Mouse (Mus musculus) left cerebral cortex, adult 18-20 months (tissue): ENCODE results near the gene Arhgef10l. TPM values are rescaled to one million over a fixed set of nuclear protein-coding genes. Genes with fewer than 3 reads are reported as not detected.
"Not testable (repeated sequence)": the region's sequence is repeated elsewhere in the genome, so short reads cannot be mapped to it uniquely, and the experiment has no call there.

ENCODE experiments used
- DNase-seq, 2 experiments: peaks; one replicate each; pipeline ENCODE4 v3.0.0; 2021 to 2022; ENCODE audit warnings: low spot score in 2 of 2, mixed read lengths in 1 of 2
- total RNA-seq, 2 experiments: library from RNA; stranded (reverse); gene quantifications; 2 replicates each; pipeline ENCODE4 v1.2.3; 2021

The Arhgef10l gene
- total RNA-seq, 2 experiments from 2014 or later, result 56.0 to 60.5 TPM

DNA sequence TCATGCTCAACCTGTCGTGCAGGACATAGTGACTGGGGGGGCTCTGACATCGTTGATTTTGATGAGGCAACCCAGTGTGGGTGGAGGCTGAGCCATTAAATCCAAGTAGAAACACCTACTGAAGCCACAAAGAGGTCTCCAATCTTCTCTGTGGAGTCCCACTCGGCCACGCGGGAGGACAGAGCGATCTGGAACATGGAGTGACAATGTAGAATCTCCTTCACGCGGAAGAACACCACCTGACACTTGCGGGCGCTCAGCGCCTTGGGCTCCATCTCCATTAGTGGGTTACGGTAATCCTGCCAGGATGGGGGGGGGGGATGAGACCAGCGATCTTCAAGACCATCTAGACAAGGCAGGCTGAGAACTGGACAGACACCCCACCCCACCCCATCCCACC is 86.7 kb downstream of the Arhgef10l start:
- DNase-seq, result no peak

DNA sequence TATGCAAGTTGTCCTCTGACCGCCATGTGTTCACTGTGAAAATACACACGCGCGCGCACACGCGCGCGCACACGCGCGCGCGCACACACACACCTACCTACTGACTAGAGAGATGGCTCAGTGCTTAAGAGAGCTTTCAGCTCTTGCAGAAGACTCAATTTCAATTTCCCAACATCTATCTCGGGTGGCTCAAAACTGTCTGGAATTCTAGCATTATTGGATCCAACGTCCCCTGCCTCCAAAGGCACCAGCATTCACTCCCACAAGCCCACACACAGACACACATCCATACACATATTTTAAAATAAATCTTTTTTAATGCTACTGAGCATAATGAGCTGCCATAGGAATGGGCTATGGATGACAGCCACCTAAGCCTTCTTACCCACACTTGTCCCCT is 89.2 kb downstream of the Arhgef10l start:
- DNase-seq, result no peak

DNA sequence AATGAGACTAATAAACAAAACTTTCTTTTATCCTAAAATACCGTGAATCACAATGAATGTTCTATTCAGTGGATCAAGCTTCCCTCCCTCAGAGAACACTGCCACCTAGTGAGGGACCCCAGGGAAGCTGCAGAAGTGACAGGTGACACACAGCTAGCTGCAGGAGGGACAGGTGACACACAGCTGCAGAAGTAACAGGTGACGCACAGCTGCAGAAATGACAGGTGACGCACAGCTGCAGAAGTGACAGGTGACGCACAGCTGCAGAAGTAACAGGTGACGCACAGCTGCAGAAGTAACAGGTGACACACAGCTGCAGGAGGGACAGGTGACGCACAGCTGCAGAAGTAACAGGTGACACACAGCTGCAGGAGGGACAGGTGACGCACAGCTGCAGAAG is 90.9 kb downstream of the Arhgef10l start:
- not testable (repeated sequence) for DNase-seq

DNA sequence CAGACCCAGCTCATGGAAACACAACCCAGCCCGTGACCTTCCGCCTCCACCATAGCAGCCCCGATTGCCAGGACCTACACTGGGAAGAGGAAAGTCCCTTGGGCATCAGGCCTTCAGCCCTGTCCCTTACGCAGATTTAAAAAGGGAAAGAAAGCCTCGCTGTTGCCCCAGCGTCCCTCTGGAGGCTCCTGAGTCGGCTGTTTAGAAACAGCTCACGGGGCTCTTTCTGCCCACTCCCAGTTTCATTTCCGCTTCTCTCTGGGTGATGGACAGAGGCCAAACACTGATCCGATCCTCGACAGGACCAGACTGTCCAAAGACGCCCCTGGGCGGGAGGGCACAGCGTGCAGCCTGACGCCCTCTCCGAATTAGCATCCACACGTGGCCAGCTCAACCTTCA is 93.4 kb downstream of the Arhgef10l start:
- no peak for DNase-seq

DNA sequence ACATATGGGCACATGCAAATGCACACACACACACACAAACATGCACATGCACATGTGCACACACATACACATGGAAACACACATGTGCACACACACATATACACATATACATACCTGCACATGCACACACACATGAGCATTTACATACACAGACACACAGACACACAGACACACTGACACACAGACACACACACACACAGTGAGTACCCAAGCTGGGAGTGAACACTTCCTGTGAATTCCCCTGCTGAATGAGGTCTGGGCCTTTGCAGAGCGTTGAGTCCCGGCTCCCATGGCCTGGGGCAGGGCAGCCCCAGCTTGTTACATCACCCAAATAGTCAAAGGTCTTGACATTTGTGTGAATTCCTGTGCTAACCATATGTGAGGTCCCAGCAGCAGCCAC is 96.4 kb downstream of the Arhgef10l start:
- DNase-seq, result no peak

DNA sequence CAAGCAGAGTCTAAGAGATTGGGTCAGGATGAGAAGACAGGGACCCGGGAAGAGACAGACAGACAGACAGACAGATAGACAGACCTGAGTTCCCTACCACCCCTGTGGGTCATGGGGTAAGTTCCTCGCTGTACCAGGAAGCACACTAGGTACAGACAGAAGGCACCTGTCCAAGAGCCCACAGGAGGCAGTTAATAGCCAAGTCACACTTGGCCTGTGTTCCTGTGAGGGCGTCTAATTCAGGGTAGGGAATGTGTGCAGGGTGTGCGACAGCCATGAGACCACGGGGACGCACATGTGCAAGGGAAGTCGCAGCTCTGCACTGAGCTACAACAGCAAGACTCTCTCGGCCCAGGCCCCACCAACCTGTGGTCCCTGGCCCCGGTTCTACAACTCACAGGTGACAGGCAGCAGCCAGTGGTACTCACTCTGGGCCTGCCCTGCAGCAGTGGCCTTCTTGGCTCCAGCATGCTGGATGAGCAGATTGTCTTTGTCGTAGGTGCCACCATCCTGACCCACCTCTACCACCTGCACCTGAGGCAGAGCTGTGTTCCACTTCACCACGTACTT is 97.8 kb downstream of the Arhgef10l start:
- no peak for DNase-seq

DNA sequence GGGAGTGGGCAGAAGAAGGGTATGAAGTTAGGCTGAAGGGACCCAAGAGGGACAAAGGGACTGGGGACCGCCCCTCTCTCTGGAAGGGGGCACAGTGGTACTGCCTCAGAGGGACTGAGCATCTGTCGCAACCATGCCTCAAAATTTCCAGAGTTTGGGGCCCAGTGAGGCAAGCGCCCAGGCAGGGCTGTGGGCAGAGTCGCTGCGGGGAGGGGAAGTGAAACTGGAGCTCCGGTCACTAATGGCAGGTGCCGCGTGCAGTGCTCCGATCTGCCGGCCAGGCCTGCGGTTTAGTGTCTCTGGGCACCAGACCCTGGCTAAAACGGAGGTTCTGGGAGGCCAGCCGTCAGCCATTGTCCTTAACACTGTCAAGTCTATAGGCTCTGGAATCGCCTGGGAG is 99.0 kb downstream of the Arhgef10l start:
- no peak for DNase-seq

DNA sequence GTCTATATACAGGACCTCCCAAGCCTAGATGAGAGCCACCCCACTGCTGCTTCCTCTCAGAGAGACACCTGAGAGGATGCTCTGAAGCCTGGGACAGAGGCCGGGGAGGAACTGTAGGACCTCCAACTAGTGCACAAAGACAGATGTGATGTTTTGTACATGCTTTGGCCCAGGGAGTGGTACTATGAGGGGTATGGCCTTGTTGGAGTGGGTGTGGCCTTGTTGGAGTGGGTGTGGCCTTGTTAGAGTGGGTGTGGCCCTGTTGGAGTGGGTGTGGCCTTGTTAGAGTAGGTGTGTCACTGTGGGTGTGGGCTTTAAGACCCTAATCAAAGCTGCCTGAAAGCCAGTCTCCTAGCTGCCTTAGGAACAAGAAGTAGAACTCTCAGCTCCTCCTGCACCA is 101.4 kb downstream of the Arhgef10l start:
- not testable (repeated sequence) for DNase-seq

DNA sequence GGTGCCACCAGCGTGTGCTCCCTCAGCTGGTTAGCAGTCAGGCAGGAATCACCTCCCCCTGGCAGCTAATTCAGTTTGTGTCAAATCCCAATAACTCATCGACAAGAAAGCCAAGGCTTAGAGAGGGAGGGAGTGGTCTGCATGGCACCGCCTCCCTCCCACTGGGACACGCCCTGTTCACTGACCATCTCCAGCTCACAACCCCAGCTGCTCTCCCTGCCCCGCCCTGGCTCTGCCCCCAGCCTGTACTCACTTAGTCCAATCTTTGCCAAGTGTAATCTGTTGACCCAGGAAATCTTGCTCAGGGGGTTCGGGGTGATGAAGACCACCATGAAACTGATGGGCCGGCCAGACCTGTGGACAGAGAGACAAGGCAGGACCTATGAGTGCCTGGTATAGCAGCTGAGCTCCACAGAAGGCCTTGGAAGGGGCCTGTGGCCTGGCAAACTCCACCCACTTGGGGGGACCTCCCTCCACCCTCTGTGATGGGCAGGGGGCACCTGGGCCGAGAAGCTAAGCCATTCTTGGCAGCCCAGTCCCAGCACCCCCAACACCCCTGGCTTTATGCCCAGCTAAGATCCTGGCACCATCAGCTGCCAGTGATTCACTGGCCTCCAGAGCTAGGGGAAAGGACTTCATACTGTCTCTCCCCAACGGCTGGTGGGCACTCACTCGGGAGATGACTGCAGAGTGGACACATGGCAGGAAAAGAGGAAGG is 103.2 kb downstream of the Arhgef10l start:
- no peak for DNase-seq

DNA sequence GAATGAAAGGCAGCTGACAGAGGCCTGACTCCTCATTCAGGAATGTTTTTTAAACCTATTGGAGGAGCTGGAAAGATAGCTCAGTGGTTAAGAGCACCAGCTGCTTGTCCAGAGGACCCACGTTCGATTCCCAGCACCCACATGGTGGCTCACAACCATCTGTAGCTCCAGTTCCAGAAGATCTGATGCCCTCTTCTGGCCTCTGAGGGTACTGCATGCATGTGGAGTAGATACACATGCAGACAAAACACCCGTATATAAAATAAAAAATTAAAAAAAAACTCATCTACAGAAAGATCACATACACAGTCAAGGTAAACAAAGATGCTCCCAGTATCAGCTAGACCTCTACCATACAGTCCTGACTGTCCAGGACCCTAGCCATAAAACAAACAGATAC is 104.1 kb downstream of the Arhgef10l start:
- no peak for DNase-seq

DNA sequence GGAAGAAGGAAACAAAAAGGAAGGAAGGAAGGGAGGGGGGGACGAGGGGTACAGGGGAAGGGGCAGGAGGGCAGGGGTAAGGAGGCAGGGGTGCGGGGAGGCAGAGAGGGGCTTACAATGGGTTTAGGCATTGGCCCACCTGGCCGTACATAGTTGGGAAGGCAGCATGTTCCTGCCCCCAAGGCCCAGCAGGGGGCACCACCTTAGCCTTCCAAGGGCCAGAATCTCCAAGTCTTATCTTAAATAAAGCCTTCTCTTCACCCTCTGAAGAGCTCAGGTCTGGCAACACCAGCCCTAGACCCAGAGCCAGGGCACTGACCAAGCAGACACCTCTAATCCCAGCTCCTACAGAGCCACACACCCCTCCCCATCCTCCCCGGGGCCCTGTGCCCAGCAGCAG is 106.0 kb downstream of the Arhgef10l start:
- no peak for DNase-seq

DNA sequence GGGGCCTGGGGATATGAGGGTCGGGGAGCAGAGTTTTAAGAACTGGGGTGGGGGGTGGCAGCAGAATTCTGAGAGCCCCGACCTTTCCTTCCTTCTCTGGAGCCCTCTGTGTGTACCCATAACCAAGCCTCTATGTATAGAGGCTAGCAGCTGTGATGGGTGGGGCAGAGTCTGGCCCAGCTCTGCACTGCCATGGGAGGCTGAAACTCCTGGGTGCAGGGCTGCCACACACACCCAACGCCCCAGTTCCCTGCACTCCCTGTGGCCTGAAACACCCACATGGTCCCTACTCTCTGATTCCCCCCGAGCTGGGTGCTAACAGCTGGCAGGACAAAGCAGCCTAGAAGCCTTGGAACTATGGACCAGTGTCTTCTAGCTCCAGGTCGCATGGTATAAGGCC is 107.6 kb downstream of the Arhgef10l start:
- no peak for DNase-seq

DNA sequence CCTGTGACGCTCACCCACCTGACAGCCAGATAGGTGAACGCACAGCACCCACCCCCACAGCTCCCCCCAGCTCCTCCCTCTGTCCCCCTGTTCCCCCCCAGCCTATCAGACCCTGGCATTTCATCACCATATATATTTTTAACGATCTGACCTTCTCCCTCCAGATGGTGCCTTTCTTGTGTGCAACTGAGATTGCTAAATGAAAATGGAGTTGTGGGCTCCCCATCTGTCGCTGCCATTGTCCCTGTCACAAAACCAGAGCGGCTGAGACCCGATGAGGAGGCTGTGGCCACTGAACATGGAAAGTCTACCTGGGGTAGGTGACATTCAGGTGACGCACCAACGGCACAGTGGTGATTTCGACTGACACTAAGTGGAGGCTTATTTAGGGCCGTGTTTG is 109.3 kb downstream of the Arhgef10l start:
- DNase-seq, result no peak

DNA sequence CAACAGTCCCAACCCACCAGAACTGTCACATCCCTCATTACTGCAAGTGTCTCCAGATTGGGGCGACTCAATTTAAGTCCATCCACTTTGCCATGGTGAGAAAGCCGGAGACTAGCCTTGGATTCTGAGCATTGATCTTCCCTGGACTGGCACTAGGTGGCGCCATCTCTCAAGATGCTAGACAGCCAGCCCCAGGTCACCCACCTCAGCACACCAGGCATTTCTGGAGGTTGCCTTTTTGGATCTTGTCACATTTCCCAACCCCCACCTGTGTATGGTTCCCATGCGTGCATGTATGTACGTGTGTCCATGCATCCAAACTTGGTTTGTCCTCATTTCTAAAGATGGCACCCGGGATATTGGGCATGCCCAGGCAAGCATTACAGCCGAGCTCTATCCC is 110.5 kb downstream of the Arhgef10l start:
- DNase-seq, result peak; percentile 73 to 77

DNA sequence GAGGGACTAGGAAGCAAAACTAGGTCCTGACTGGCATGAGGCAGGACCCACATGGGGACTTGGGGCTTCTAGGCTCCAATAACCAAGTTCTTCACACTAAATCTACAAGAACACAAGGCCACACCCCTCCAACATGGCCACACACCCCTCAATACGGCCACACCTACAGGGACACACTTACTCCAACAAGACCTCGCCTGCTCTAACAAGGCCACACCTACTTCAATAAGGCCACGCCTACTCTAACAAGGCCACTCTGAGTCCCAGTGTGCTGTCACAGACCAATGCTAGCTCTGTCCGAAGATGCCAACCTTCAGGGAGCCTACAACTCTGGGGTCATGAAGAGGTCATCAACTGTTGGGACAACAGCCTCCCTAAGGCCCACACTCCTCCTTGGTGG is 111.3 kb downstream of the Arhgef10l start:
- DNase-seq, result no peak

DNA sequence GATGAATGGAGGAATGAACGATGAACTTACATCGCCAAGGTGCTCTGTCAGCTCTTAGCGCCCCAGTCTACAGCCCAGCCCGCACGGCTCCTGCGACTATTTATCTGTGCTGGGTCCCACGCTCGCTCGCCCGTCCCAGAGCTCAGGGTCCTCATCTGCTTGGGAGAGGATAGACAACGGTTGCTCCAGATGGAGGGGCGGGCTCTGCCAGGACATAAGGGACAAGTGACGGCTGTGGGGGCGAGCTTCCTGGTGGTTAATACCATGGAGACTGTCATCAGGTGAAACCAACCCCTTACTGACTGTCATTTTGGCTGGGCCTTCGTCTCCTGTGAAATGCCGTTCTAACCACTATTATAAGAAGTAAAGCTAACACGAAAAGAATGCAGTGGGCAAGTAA is 114.0 kb downstream of the Arhgef10l start:
- DNase-seq, result no peak

DNA sequence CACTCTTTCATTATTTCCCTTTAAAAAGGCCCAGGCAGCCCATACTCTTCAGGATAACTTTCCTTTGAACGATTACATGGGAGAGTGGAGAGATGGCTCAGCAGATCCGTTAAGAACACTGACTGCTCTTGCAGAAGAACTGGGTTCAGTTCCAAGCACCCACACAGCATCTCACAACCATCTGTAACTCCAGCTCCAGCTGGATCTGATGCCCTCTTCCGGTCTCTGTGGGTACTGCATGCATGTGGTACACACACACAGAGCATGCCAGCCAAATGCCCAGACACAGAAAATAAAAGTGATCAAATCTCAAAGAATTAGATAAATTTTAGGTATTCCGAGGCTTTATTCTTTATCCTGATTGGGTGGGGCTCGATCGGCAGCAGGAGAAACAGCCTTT is 115.1 kb downstream of the Arhgef10l start:
- DNase-seq, result no peak

DNA sequence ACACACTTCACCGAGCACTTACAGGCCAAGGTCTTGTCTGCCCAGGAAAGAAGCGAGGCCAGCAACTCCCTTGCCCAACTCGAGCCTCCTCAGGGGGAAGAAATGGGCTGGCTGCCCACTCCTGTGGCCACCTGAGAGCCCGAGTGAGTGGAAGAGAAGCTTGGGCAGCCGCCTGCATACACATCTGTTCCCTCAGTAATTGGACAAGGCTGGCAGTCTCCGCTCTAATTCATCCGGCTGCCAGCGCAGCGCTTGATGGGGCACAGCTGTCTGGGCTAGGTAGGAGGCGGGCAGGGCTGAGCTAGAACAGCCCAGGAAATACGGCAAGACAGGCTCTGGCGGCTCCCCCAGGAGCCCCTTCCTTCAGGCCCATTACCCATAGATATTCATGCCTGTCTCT is 115.8 kb downstream of the Arhgef10l start:
- DNase-seq, result no peak

DNA sequence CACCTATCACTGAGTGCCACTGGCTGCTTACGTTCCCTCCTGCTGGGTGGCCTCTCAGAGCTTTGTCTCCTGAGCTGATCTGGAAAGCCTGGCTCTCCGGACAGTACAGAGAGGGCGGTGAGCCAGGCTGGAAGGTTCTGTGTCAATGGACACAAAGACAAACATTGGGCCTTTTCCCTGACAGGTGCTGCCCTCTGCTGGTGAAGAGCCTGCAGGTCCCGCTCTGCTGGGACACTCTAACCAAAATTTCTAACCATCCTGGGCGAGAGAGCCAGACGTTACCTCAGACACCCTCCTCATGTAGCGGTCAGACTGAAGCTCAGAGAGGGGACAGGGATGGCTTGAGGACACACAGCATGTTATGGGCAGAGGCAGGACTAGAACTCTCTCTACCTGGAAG is 118.3 kb downstream of the Arhgef10l start:
- peak; percentile 51 to 78 for DNase-seq

DNA sequence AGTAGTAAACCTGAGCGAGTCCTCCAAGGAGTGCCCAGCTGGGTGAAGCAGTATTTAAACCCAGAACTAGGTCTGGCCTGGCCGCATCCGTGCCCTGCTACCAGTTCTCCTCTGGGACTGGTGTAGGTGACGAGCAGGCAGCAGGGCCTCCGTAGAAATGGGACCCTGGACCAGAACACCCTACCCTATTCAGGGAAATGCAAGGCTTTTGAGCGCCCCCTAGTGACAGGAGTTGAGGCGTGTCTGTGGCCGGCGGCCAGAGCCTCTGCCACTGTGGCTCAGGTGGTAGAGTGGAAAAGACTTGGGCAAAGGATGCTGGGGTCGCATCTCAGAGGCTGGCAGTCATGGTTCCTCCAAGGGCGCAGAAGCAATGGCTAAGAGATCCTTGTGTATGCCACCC is 126.7 kb downstream of the Arhgef10l start:
- peak; percentile 56 to 78 for DNase-seq

DNA sequence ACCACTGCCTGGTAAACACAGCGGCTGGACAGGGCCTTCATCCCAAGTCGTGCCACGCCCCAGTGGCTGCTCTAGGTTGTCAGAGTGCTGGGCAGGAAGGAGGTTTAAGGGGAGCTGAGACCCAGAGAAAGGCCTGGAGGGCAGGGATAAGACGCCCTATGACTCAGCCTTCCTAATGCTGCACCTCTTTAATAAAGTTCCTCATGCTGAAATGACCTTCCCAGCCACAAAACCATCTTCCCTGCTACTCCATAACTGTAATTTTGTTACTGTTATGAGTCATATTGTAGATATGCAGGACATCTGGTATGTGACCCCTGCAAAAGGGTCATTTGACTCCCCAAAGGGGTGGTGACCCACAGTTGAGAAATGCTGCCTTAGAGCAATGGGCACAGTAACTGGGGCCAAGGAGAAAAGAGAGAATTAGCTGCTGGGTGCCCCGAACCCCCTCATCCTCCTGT is 128.2 kb downstream of the Arhgef10l start:
- DNase-seq, result no peak

DNA sequence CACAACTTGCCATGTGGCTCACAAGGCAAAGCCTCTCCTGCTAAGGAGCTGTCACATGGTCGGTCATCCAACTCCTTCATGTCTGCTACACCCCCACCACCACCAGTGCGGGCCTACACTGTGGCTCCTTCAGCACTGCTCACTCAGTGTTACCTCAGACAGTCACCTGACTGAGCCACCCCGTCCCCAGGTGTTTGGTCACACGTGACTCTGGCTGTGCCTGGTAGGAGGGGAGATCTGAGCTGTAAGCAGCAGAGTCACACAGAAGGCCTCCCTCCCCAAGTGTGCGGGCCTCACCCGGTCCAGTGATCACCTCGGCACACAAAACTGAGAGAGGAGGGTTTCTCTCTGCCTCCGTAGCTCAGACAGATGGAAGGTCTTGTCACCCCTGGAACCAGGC is 130.5 kb downstream of the Arhgef10l start:
- no peak for DNase-seq

DNA sequence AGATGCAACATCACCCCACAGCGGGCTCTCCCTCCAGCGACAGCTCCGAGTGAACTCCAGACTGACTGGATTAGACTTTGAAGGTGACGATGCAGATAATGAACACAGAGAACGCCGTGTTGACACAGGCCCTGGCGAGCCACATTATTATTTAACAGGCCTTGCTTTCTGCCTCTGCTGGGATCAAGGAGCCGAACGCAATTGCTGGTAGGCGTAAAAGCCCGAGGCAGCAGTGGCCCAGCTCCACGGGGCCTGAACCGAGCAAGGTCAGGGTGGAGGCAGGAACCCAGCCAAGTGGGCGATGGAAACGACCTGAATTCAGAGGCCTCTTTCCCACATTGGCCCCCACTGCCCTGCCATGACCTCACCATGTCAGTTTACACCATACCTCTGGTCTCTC is 133.5 kb downstream of the Arhgef10l start:
- no peak for DNase-seq
